Mouse (Mus musculus): ENCODE data around the gene Pxdn.

DNA sequence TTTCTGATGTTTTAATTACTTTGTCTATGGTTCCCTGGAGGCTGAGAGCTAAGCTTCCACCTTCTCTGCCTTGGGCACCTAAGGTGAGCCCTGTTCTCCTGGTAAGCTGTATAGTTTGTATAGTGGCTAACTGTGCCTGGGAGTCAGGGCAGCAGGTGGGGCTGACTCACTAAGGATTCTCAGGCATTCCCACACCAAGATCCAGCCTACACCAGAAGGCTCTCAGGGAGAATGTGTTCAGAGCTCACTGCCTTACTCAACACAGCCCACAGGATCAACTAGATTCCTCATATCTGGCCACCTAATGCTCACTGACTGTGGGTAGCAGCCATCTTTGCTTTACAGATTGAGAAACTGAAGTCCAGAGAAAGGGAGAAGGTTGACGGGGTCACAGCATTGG, 4.5 kb upstream of the Pxdn start:
- TF ChIP-seq ZC3H11A (IDR thresholded peaks at IDR 0.05; ENCODE audit: borderline replicate concordance, low read depth, low read length), result no peak
- TF ChIP-seq ZNF384 (IDR thresholded peaks at IDR 0.05; ENCODE audit: low read depth, low read length), result no peak
- no peak for TF ChIP-seq MAFK (IDR thresholded peaks at IDR 0.05; ENCODE audit: insufficient read depth, low read depth, low read length)

Data from ES-E14 (cell line).